Mouse (Mus musculus) left cerebral cortex, postnatal 4 days (tissue): Measurements from ENCODE around the gene T. TPM values are rescaled to one million over a fixed set of nuclear protein-coding genes. Genes with fewer than 3 reads are reported as not detected.

Experiments used
- DNase-seq: peaks from one replicate; pipeline ENCODE4 v3.0.0-alpha.2; 2022
- intact Hi-C: fragments of 180-260 bp; cut with DNase I; formaldehyde crosslinking; loops from one replicate; pipeline ENCODE4 v1.15.1; 2025
- total RNA-seq, 2 experiments: library from RNA; stranded (reverse); gene quantifications; 2 replicates each; pipeline ENCODE4 v1.2.3; 2021

Gene T
- total RNA-seq, 2 experiments from 2014 or later, result 0.18 to 0.79 TPM

GRCm38 (mm10) chr17:8432179-8432800 is 1.9 kb upstream of the T start:
- intact Hi-C loops, result no loop called here
- no peak for DNase-seq

GRCm38 (mm10) chr17:8433121-8433977 is 874 bp upstream of the T start:
- no peak for DNase-seq
- intact Hi-C loops, result no loop called here

GRCm38 (mm10) chr17:8436184-8436583 is 2.0 kb downstream of the T start:
- intact Hi-C loops, result no loop called here
- DNase-seq, result no peak

GRCm38 (mm10) chr17:8444062-8444461 is 9.8 kb downstream of the T start:
- intact Hi-C loops, result no loop called here
- DNase-seq, result no peak

- intact Hi-C loops, result no loop called here
- DNase-seq, result peak; percentile 38
Observed at GRCm38 (mm10) chr17:8447676-8448192, 13.5 kb downstream of the T start.

GRCm38 (mm10) chr17:8448324-8448723 is 14.1 kb downstream of the T start:
- intact Hi-C loops, result no loop called here
- no peak for DNase-seq

GRCm38 (mm10) chr17:8455196-8455595 is 21.0 kb downstream of the T start:
- DNase-seq, result no peak
- intact Hi-C loops, result no loop called here

GRCm38 (mm10) chr17:8455601-8456000 is 21.4 kb downstream of the T start:
- DNase-seq, result no peak
- intact Hi-C loops, result no loop called here

GRCm38 (mm10) chr17:8456856-8457460 is 22.7 kb downstream of the T start:
- intact Hi-C loops, result no loop called here

GRCm38 (mm10) chr17:8461568-8461967 is 27.3 kb downstream of the T start:
- intact Hi-C loops, result loop anchor here (5.0 kb wide), 2 partner anchors 74 to 199 kb away; no protein-coding TSS in a partner anchor
- peak; percentile 66 for DNase-seq

More at GRCm38 (mm10) chr17:8456856-8457460, 22.7 kb downstream of the T start:
- DNase-seq, result no peak

- peak; percentile 66 for DNase-seq
- intact Hi-C loops, result loop anchor here (5.0 kb wide), 2 partner anchors 76 to 201 kb away; no protein-coding TSS in a partner anchor
Observed at GRCm38 (mm10) chr17:8463482-8464128, 29.4 kb downstream of the T start.

GRCm38 (mm10) chr17:8467771-8468170 is 33.5 kb downstream of the T start:
- intact Hi-C loops, result loop anchor here (2.0 kb wide), 1 partner anchor 127 kb away; no protein-coding TSS in a partner anchor
- no peak for DNase-seq

GRCm38 (mm10) chr17:8468716-8469344 is 34.6 kb downstream of the T start:
- DNase-seq, result peak; percentile 87
- intact Hi-C loops, result loop anchor here (2.0 kb wide), 1 partner anchor 126 kb away; no protein-coding TSS in a partner anchor

GRCm38 (mm10) chr17:8478554-8478953 is 44.3 kb downstream of the T start:
- intact Hi-C loops, result no loop called here
- no peak for DNase-seq

GRCm38 (mm10) chr17:8479493-8480128 is 45.4 kb downstream of the T start:
- intact Hi-C loops, result no loop called here
- no peak for DNase-seq

- no peak for DNase-seq
- intact Hi-C loops, result no loop called here
Observed at GRCm38 (mm10) chr17:8481797-8482196, 47.6 kb downstream of the T start.

- intact Hi-C loops, result no loop called here
- DNase-seq, result no peak
Observed at GRCm38 (mm10) chr17:8482876-8483275, 48.7 kb downstream of the T start.

- intact Hi-C loops, result no loop called here
- no peak for DNase-seq
Observed at GRCm38 (mm10) chr17:8484246-8484645, 50.0 kb downstream of the T start.

GRCm38 (mm10) chr17:8485146-8485545 is 50.9 kb downstream of the T start:
- no peak for DNase-seq
- intact Hi-C loops, result no loop called here

- peak; percentile 45 for DNase-seq
- intact Hi-C loops, result no loop called here
Observed at GRCm38 (mm10) chr17:8487824-8488223, 53.6 kb downstream of the T start.
